Mouse (Mus musculus) G1E (cell line): ENCODE results near the gene Gm4756. TPM values are rescaled to one million over a fixed set of nuclear protein-coding genes. Genes with fewer than 3 reads are reported as not detected.

Experiments used
- ATAC-seq: 2 replicates; pipeline ENCODE4 v1.8.0; 2016; ENCODE audit warnings: mild to moderate bottlenecking; ENCODE audit not compliant: insufficient number of reproducible peaks, poor library complexity, low FRiP score, severe bottlenecking; ENCODE audit errors: extremely low read depth
- DNase-seq: peaks from one replicate; pipeline ENCODE4 v3.0.0; 2012; ENCODE audit warnings: low spot score
- H3K27me3 ChIP-seq: 2 replicates; pipeline ENCODE4 v1.6.1; 2012; ENCODE audit warnings: mild to moderate bottlenecking, low read length, inconsistent platforms; ENCODE audit not compliant: insufficient read depth
- H3K36me3 ChIP-seq: replicated peaks from 2 replicates; pipeline ENCODE3; 2012; ENCODE audit warnings: mild to moderate bottlenecking, inconsistent platforms
- H3K4me1 ChIP-seq: 2 replicates; pipeline ENCODE4 v1.6.1; 2012; ENCODE audit warnings: low read depth, low read length, inconsistent platforms, mixed read lengths; ENCODE audit not compliant: insufficient read depth
- H3K4me3 ChIP-seq: 2 replicates; pipeline ENCODE4 v1.5.1; 2012; ENCODE audit warnings: low read depth, mild to moderate bottlenecking, inconsistent platforms, low read length, moderate library complexity, mixed read lengths
- H3K9me3 ChIP-seq: replicated peaks from 2 replicates; pipeline ENCODE4 v1.6.1; 2012; ENCODE audit warnings: inconsistent platforms
- CTCF ChIP-seq: IDR thresholded peaks from 2 replicates; pipeline ENCODE4 v1.5.1; 2012; ENCODE audit warnings: low read depth, low read length, inconsistent platforms, mixed read lengths
- GATA1 ChIP-seq: IDR thresholded peaks from 2 replicates; pipeline ENCODE4 v1.6.1; 2012; ENCODE audit warnings: borderline replicate concordance, low read length, inconsistent platforms, mixed read lengths
- GATA2 ChIP-seq: IDR thresholded peaks from 2 replicates; pipeline ENCODE4 v1.6.1; 2012; ENCODE audit warnings: low read depth, low read length, inconsistent platforms, borderline replicate concordance
- POLR2AphosphoS5 ChIP-seq: IDR thresholded peaks from 2 replicates; pipeline ENCODE4 v1.6.1; 2012; ENCODE audit warnings: low read depth, low read length, inconsistent platforms; ENCODE audit not compliant: insufficient replicate concordance
- TAL1 ChIP-seq: conservative IDR thresholded peaks from 2 replicates; pipeline ENCODE4 v1.6.1; 2012; ENCODE audit warnings: low read depth, low read length, inconsistent platforms, mixed read lengths
- polyA plus RNA-seq: library from polyadenylated mRNA; stranded (reverse); fragments of >175 nt; gene quantifications from 2 replicates; pipeline ENCODE4 v1.2.3, GENCODE M21; 2012
- total RNA-seq, 2 experiments: library from RNA; stranded (forward) in 1 of 2; stranded (reverse) in 1 of 2; fragments of 200-1000 nt in 1 of 2; fragments of >200 nt in 1 of 2; fragmentation: Nextera tagmentation in 1 of 2; gene quantifications; 2 replicates each; pipeline ENCODE4 v1.2.3; 2014 to 2017

Gene Gm4756
- total and polyA plus RNA-seq, 3 experiments = 0.16 TPM; not detected in 2

DNA sequence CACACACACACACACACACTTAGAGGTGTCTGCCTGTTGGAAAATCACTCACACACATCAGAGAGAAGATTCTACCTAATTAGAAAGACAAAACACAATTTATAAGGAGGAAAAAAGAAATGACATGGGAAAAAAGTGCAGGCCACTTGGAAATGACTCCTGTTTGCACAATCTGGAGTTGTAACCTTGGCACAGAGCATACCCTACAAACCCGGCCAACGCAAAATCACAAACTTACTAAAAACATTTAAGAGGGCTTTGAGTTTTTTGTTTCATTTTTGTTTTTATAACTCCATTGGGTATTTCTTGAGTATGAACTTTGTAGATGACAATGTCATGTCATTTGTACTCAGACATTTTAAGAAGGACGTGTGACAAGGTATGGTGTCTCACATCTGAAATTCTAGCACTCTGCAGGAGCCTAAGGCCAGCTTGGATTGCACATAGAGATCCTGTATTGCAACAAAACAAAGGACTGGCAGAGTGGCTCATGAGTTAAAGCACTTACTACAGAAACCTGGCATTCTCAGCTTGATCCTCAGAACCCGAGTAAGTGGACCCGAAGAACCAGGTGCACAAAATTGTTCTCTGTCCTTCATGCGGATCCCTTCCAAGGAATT is 22.2 kb upstream of the Gm4756 start:
- no peak overlapping the region for H3K4me3 ChIP-seq
- no peak for ATAC-seq
- H3K36me3 ChIP-seq = no peaks in the 10 kb centered on the region
- no peaks in the 10 kb centered on the region for H3K9me3 ChIP-seq
- H3K4me1 ChIP-seq = no peaks in the 10 kb centered on the region
- peaks cover 2% of the 10 kb centered on the region for H3K27me3 ChIP-seq
- DNase-seq = no peak
- TF ChIP-seq TAL1 (no peak), CTCF (no peak), GATA1 (no peak), POLR2AphosphoS5 (no peak), GATA2 (no peak)

DNA sequence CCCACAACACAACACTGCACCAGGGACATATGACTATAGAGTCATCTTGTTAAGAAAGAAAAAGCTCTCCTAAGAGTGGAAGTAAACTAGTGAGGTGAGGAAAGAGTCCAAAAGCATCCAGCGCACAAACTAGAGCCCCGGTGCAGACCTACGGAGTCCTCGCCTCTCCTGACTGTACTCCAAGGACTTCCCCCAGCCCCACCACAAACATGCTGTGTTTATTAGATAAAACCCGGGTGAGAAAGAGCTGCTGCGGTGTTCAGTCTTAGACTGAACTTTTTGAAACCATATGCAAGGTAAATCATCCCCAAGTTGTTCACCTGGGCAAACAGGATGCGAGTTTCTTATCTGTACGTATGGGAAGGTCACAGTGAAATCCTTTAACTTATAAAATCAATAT is 21.5 kb upstream of the Gm4756 start:
- no peak for TF ChIP-seq CTCF
- TF ChIP-seq GATA1 = no peak
- TF ChIP-seq POLR2AphosphoS5 = no peak
- TF ChIP-seq GATA2 = no peak
- no peak for TF ChIP-seq TAL1
- DNase-seq (no peak), ATAC-seq (no peak)
- no peaks in the 10 kb centered on the region for H3K9me3 ChIP-seq
- H3K36me3 ChIP-seq = no peaks in the 10 kb centered on the region
- no peak overlapping the region for H3K4me3 ChIP-seq
- H3K27me3 ChIP-seq = peaks cover 2% of the 10 kb centered on the region
- H3K4me1 ChIP-seq = no peaks in the 10 kb centered on the region

DNA sequence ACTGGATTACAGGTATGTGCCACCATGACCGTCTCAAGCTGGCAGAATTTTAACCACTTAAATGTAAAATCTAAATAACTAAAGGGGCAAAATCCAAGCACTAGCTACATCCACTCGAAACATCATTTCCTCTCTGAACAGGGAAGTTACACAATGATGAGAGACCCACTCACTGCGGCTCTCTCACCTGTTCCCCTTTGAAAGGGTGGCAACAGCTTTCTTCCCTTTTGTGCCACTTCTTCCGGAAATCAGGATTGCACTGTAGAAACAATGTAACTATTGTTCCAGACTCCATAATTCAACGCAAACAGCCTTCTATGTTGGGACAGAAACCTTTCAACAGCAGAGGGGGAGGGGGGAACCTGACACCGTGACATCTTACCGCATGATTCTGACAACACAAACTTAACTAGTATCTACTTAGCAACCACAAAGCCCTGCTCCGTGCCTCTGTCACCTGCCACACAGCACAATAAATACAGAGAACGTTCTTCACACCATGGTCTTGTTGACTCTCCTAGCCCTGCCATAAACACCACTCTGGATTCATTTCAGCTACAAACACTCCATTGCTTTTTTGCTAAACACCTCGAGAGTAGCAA is 18.5 kb upstream of the Gm4756 start:
- TF ChIP-seq GATA1 = no peak
- TF ChIP-seq GATA2 = no peak
- no peak for TF ChIP-seq TAL1
- TF ChIP-seq POLR2AphosphoS5 = no peak
- no peak for TF ChIP-seq CTCF
- no peak overlapping the region for H3K4me3 ChIP-seq
- ATAC-seq (no peak), DNase-seq (no peak)
- peaks cover 2% of the 10 kb centered on the region for H3K27me3 ChIP-seq
- H3K36me3 ChIP-seq = peaks cover 2% of the 10 kb centered on the region
- no peaks in the 10 kb centered on the region for H3K9me3 ChIP-seq
- H3K4me1 ChIP-seq = peaks cover 18% of the 10 kb centered on the region

DNA sequence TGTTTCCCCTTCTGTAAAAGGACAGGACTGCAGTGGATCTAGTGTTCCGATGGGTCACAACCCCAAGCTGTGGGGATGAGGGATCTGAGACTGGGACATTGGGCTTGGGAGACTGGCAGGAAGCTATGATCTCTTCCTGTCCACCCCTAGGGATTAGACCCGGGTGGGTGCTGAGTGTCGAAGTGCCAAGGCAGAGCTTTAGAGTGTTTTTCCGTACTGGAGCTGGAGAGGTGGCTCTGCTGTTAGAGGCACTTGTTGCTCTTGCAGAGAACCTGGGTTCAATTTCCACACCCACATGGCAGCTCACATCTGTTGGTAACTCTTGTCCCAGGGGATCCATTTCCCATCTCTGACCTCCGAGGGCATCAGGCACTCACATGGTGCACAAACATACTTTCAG is 16.6 kb upstream of the Gm4756 start:
- Histone ChIP-seq H3K4me3 (no peak overlapping the region), H3K36me3 (peaks cover 2% of the 10 kb centered on the region), H3K4me1 (peaks cover 18% of the 10 kb centered on the region), H3K27me3 (peaks cover 2% of the 10 kb centered on the region; the same call in 1 of the 2 replicates), H3K9me3 (no peaks in the 10 kb centered on the region)
- DNase-seq (no peak), ATAC-seq (no peak)
- TF ChIP-seq TAL1 (no peak), CTCF (no peak), GATA1 (no peak), POLR2AphosphoS5 (no peak), GATA2 (no peak)

DNA sequence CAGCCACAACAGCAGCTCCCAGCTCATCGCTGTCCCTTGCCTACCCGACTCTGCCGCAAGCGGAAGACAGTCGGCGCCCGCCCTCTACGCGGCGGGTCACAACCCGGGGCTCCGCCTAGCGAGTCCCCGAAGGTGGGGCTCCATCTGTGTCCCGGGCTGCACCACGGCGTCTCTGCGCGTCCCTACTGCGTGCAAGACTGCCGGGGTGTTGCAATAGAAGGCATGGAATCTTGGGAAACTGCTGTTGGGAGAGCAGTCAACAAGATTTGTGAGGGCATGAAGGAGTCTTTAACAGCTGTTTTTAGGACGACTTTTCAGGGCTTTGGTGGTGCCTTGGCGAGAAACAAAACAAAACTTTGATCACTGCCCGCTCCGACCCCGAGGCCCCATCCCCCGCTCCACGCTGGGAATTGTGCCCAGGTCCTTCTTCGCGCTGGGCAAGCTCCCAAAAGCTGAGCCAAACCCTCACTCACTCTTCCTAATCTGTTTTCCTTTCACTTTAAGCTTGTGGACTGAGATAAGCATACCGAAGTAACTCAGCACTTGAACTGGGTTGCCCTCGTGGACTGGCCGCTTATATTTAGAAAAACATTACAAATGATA is 15.4 kb upstream of the Gm4756 start, which contains the start of gene Dhrs7:
Gene Dhrs7, minus strand, starts transcription at position 175 of the 603 bp plus-strand sequence.
- H3K27me3 ChIP-seq = peaks cover 2% of the 10 kb centered on the region; the same call in 1 of the 2 replicates
- peak; percentile 94 for DNase-seq
- H3K36me3 ChIP-seq = peaks cover 2% of the 10 kb centered on the region
- H3K9me3 ChIP-seq = no peaks in the 10 kb centered on the region
- H3K4me3 ChIP-seq = peak within 1 kb of the TSS; percentile 75
- peak; percentile 94 for ATAC-seq
- H3K4me1 ChIP-seq = peaks cover 18% of the 10 kb centered on the region
- TF ChIP-seq GATA1 (no peak), POLR2AphosphoS5 (no peak), CTCF (no peak), GATA2 (no peak), TAL1 (no peak)

DNA sequence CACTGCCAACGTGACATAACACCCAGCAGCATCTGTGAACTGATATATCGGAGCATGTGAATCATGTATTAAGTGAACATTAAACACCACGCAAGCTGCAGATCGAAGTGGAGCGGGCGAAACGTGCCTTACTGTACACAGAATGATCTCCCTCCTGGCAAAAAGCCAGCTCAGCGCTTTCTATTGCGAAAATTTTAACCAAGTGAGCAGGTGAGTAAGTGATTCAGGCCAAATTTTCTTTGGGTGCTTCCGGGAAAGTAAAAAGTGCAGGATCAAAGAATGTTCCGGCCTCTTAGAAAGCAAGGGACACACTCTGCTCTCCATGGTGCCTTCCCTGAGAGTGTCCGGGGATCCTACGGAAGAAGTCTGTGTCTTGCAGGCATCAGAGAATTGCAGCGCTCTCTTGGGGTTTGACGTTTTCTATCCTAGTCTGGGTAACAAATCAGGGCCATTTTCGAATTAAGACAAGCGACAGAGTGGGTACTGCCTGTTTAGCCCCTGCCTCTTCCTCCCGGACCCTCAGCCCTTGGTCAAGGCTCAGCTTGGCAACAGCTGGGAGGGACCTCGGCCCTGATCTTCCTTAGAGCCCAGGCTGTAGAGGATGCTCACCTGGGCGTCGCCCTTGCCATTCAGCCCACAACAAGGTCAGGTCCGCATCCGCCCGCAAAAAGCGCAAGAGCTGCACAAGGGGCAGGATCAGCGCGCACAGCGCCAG is 14.7 kb upstream of the Gm4756 start:
- TF ChIP-seq POLR2AphosphoS5 = no peak
- TF ChIP-seq GATA2 = no peak
- TF ChIP-seq GATA1 = no peak
- no peak for TF ChIP-seq TAL1
- no peak for TF ChIP-seq CTCF
- H3K27me3 ChIP-seq = peaks cover 2% of the 10 kb centered on the region; the same call in 1 of the 2 replicates
- no peak for DNase-seq
- no peak for ATAC-seq
- peaks cover 18% of the 10 kb centered on the region for H3K4me1 ChIP-seq
- peak overlapping the region; percentile 75 for H3K4me3 ChIP-seq
- H3K9me3 ChIP-seq = no peaks in the 10 kb centered on the region
- peaks cover 2% of the 10 kb centered on the region for H3K36me3 ChIP-seq
